Mouse (Mus musculus) gastrocnemius, postnatal 10 days (tissue): ENCODE measurements at regions not wholly inside any gene's neighbourhood (a gene's known extent, or its start where the extent isn't known, plus 50 kb on each side); places are given as distances from the start of the nearest gene placed in this dataset.

Experiments used
- DNase-seq: peaks from one replicate; pipeline ENCODE4 v3.0.0; 2021; ENCODE audit warnings: mixed read lengths

- DNase-seq: no peak
Observed at GRCm38 (mm10) chr9:42196552-42196951, 67.5 kb downstream of the Sc5d start.

GRCm38 (mm10) chr9:42196110-42196509, 67.9 kb downstream of the Sc5d start:
- no peak for DNase-seq

GRCm38 (mm10) chr9:42195651-42196050, 68.4 kb downstream of the Sc5d start:
- DNase-seq: no peak

- DNase-seq: no peak
Observed at GRCm38 (mm10) chr9:42194939-42195338, 69.1 kb downstream of the Sc5d start.

- DNase-seq: no peak
Observed at GRCm38 (mm10) chr9:42194176-42194575, 69.9 kb downstream of the Sc5d start.

- no peak for DNase-seq
Observed at GRCm38 (mm10) chr9:42192967-42193733, 69.1 kb upstream of the Sorl1 start.

- DNase-seq: no peak
Observed at GRCm38 (mm10) chr9:42187371-42188228, 63.5 kb upstream of the Sorl1 start.

- DNase-seq: no peak
Observed at GRCm38 (mm10) chr9:42184104-42184635, 60.1 kb upstream of the Sorl1 start.

- peak; percentile 27 for DNase-seq
Observed at GRCm38 (mm10) chr9:42183448-42183847, 59.4 kb upstream of the Sorl1 start.

GRCm38 (mm10) chr9:42182400-42182799, 58.3 kb upstream of the Sorl1 start:
- no peak for DNase-seq

- no peak for DNase-seq
Observed at GRCm38 (mm10) chr9:42180152-42180551, 56.1 kb upstream of the Sorl1 start.

GRCm38 (mm10) chr9:42178759-42179377, 54.8 kb upstream of the Sorl1 start:
- no peak for DNase-seq

- DNase-seq: no peak
Observed at GRCm38 (mm10) chr9:42174349-42174955, 50.4 kb upstream of the Sorl1 start.
